Mouse (Mus musculus): ENCODE measurements around the gene B4galnt4.
A peak's percentile ranks its signal among the peaks of the same experiment; 100 is the strongest.

- TF ChIP-seq CTCF (IDR thresholded peaks at IDR 0.05; ENCODE audit: low read depth) = peak; percentile 44
- TF ChIP-seq EP300 (IDR thresholded peaks at IDR 0.05; ENCODE audit: low read depth) = no peak
These were observed 35.7 kb downstream of the B4galnt4 start for GRCm38 (mm10) chr7:141096649-141097056.
